Mouse (Mus musculus): ENCODE results near the gene Gh.

- TF ChIP-seq CTCF (IDR thresholded peaks at IDR 0.05; ENCODE audit: low read depth) = no peak
- TF ChIP-seq EP300 (optimal IDR thresholded peaks at IDR 0.05) = no peak
These were observed 49.2 kb upstream of the Gh start for GRCm38 (mm10) chr11:106350853-106351252.

All from stomach, postnatal 0 days (tissue).